Comparison of ENCODE assay signal across 8 mouse cellular contexts in genomic region chr13:42301161-42301721, GRCm38 (mm10). TPM values are rescaled to one million over a fixed set of nuclear protein-coding genes. Genes with fewer than 3 reads are reported as not detected.
DNase-seq lines count a peak whose midpoint lies in the region; ATAC-seq and TF ChIP-seq lines count a peak whose summit lies in the region.

TSS of gene Edn1 (plus strand) at chr13:42301476.

- H3K36me3 ChIP-seq in forebrain, postnatal 0 days (ENCODE audit: insufficient read depth) = no peaks in the 10 kb centered on the region
- no peaks in the 10 kb centered on the region for H3K36me3 ChIP-seq in hindbrain, embryonic 10.5 days
- H3K36me3 ChIP-seq in megakaryocyte, embryonic 14.5 days (replicated peaks; ENCODE audit: low read length) = no peaks in the 10 kb centered on the region

- peak within 1 kb of the TSS; percentile 64 for H3K4me2 ChIP-seq in forebrain, postnatal 0 days (ENCODE audit: low read depth)

- peak; percentile 11 to 13 for DNase-seq in left cerebral cortex, adult 8-10 months (ENCODE audit: low spot score in 2 of 2)
- DNase-seq in left cerebral cortex, adult 11 months (ENCODE audit: low spot score) = no peak
- DNase-seq in forebrain, postnatal 0 days = peak; percentile 43
- peak; percentile 62 for DNase-seq in hindbrain, embryonic 10.5 days (ENCODE audit: low spot score)
- peak; percentile 38 for DNase-seq in layer of hippocampus, adult 9-11 months
- peak; percentile 20 to 39 for DNase-seq in spleen, adult 18-20 months

- peak within 1 kb of the TSS; percentile 25; the same call in 1 of the 2 replicates for H3K9ac ChIP-seq in forebrain, postnatal 0 days

- whole genome bisulfite sequencing in forebrain, postnatal 0 days = under 1% methylated on average over 26 of the region's 26 CpGs
- under 1% methylated on average over 26 of the region's 26 CpGs for WGBS in hindbrain, embryonic 10.5 days

- TF ChIP-seq POLR2A in bone marrow macrophage, adult 2 months (IDR thresholded peaks at IDR 0.05; ENCODE audit: borderline replicate concordance, low read depth, low read length) = no peak

- peaks cover 19% of the 10 kb centered on the region for H3K4me1 ChIP-seq in bone marrow macrophage, adult 2 months (ENCODE audit: control insufficient read depth, insufficient read depth, low read length)
- peaks cover 11% of the 10 kb centered on the region; the same call in 1 of the 2 replicates for H3K4me1 ChIP-seq in forebrain, postnatal 0 days (ENCODE audit: insufficient read depth)
- H3K4me1 ChIP-seq in hindbrain, embryonic 10.5 days (replicated peaks) = peaks cover 42% of the 10 kb centered on the region
- H3K4me1 ChIP-seq in megakaryocyte, embryonic 14.5 days = peaks cover 22% of the 10 kb centered on the region

- peaks cover 18% of the 10 kb centered on the region for H3K27me3 ChIP-seq in forebrain, postnatal 0 days (ENCODE audit: insufficient read depth, low read length)
- H3K27me3 ChIP-seq in hindbrain, embryonic 10.5 days (ENCODE audit: insufficient read depth, poor library complexity, severe bottlenecking) = peaks cover 66% of the 10 kb centered on the region
- peaks cover 81% of the 10 kb centered on the region for H3K27me3 ChIP-seq in megakaryocyte, embryonic 14.5 days (replicated peaks)

- H3K27ac ChIP-seq in bone marrow macrophage, adult 2 months (ENCODE audit: insufficient read depth, low read depth, low read length) = no peak within 1 kb of the TSS
- no peak within 1 kb of the TSS for H3K27ac ChIP-seq in forebrain, postnatal 0 days (ENCODE audit: low read depth, low read length)
- H3K27ac ChIP-seq in hindbrain, embryonic 10.5 days = no peak within 1 kb of the TSS

- H3K9me3 ChIP-seq in forebrain, postnatal 0 days (ENCODE audit: low read length) = no peaks in the 10 kb centered on the region
- H3K9me3 ChIP-seq in hindbrain, embryonic 10.5 days = no peaks in the 10 kb centered on the region
- H3K9me3 ChIP-seq in megakaryocyte, embryonic 14.5 days = no peaks in the 10 kb centered on the region

- ATAC-seq in forebrain, postnatal 0 days = peak; percentile 32

- H3K4me3 ChIP-seq in bone marrow macrophage, adult 2 months (ENCODE audit: insufficient read depth, low read length) = peak within 1 kb of the TSS; percentile 54
- peak within 1 kb of the TSS; percentile 32 for H3K4me3 ChIP-seq in forebrain, postnatal 0 days (ENCODE audit: low read depth, low read length)
- H3K4me3 ChIP-seq in hindbrain, embryonic 10.5 days = peak within 1 kb of the TSS; percentile 50
- peak within 1 kb of the TSS; percentile 87 for H3K4me3 ChIP-seq in megakaryocyte, embryonic 14.5 days (replicated peaks)

- no peak for TF ChIP-seq CTCF in bone marrow macrophage, adult 2 months (IDR thresholded peaks at IDR 0.05; ENCODE audit: low read depth, low read length)
- TF ChIP-seq CTCF in forebrain, postnatal 0 days (IDR thresholded peaks at IDR 0.05; ENCODE audit: low read depth) = no peak

RNA-seq across cellular contexts. Expression of gene Edn1, which starts in this region (rescaled TPM):
- 1 to 10 TPM; 1.9 to 3.9 (median 2.8) TPM for total RNA-seq in left cerebral cortex, adult 8-10 months (2022)
- polyA plus RNA-seq in bone marrow macrophage, adult 2 months (2012; ENCODE audit: insufficient read depth, insufficient read length, missing spikeins) = not detected in 2 replicates
- 2.3 TPM in 2 replicates for total RNA-seq in forebrain, postnatal 0 days (2014; rRNA removed)
- 1.7 and 2.7 TPM in 2 replicates for polyA plus RNA-seq in forebrain, postnatal 0 days (2015; fragmentation: Nextera tagmentation; extraction: Ambion mirVana)
- 0.99 and 1.2 TPM in 2 replicates for polyA plus RNA-seq in hindbrain, embryonic 10.5 days (2016; fragmentation: Nextera tagmentation; extraction: Ambion mirVana)
- not detected in 2 replicates for polyA plus RNA-seq in megakaryocyte, embryonic 14.5 days (2012; ENCODE audit: insufficient read depth, low replicate concordance)

Comparison
In these comparisons a context has a peak if more than half of its experiments do, and no peak if none do; other contexts are left out.
1. H3K4me3 ChIP-seq: peak in every context shown above with its lines; median percentile 87 in megakaryocyte, embryonic 14.5 days; 54 in bone marrow macrophage, adult 2 months; 50 in hindbrain, embryonic 10.5 days; 32 in forebrain, postnatal 0 days.